Mouse (Mus musculus) inflammation-experienced regulatory T-cells, adult 6 months (primary cell): Measurements from ENCODE around the gene Slc12a4. TPM values are rescaled to one million over a fixed set of nuclear protein-coding genes. Genes with fewer than 3 reads are reported as not detected.
"Not testable (repeated sequence)": the region's sequence is repeated elsewhere in the genome, so short reads cannot be mapped to it uniquely, and the experiment has no call there.

Experiments
- ATAC-seq: one replicate; pipeline ENCODE4 v1.8.0; 2017
- polyA plus RNA-seq, 3 experiments: library from polyadenylated mRNA; unstranded; fragments of 100-300 nt; shearing (Covaris generic); gene quantifications; one replicate each; pipeline ENCODE4 v1.2.1; 2017

Gene Slc12a4
- 1 to 10 TPM; 5.4 to 8.8 (median 6.4) TPM for polyA plus RNA-seq

DNA sequence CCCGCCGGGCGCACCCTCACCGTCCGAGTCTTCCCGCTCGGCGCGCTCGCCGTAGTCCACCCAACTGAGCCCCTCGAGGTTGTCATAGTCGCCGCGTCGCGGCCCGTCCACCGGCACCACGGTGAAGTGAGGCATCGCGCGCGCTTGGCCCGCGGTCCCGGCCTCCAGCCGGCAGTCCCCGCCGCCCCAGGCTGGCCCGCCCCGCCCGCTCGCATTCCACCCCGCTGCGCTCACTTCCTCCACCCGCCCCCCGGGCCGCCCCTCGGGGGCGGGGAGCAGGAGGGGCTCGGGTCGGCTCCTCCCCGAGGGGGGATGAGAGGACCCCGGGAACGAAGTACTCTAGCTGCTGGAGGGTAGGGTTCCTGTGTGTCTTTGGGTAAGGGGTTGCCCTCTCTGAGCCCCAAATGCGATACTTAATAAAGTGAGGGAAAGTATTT, at the start of gene Slc12a4:
Slc12a4 (minus strand) TSS at position 193 of the 437 bp plus-strand sequence.
- peak; percentile 80 for ATAC-seq

DNA sequence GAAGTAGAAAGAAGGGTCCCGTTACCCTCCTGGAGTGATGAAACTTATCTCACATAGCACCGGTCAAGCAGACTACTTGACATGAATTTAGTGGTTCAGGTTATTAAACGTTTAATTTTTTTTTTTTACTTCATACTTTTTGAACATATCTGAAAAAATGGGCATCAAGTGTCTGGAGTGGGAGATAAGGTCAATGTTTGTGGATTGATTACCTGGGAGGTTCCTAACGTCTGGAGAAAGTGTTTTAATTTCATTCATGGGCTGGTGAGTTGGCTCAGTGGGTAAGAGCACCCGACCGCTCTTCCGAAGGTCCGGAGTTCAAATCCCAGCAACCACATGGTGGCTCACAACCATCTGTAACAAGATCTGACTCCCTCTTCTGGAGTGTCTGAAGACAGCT, 46.3 kb upstream of the Slc12a4 start:
- not testable (repeated sequence) for ATAC-seq

DNA sequence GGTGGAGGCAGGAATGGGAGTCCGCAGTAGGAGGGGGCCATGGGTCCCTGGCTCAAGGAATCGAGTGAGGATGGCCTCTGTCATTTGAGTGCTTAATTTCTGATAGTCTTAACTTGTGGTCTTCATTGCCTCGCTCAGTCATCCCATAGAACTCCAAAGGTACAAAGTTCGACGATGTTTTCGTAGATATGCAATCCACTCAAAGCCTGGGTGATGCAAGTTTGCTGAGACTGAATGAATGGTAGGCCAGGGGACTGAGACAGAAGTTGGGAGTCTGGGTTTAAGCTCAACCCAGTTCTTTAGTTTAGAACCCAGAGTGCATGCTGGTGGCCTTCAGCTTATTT, 45.7 kb upstream of the Slc12a4 start, which contains the start of gene Ddx28:
Ddx28 (minus strand) TSS at position 240 of the 344 bp plus-strand sequence.
- ATAC-seq: no peak

DNA sequence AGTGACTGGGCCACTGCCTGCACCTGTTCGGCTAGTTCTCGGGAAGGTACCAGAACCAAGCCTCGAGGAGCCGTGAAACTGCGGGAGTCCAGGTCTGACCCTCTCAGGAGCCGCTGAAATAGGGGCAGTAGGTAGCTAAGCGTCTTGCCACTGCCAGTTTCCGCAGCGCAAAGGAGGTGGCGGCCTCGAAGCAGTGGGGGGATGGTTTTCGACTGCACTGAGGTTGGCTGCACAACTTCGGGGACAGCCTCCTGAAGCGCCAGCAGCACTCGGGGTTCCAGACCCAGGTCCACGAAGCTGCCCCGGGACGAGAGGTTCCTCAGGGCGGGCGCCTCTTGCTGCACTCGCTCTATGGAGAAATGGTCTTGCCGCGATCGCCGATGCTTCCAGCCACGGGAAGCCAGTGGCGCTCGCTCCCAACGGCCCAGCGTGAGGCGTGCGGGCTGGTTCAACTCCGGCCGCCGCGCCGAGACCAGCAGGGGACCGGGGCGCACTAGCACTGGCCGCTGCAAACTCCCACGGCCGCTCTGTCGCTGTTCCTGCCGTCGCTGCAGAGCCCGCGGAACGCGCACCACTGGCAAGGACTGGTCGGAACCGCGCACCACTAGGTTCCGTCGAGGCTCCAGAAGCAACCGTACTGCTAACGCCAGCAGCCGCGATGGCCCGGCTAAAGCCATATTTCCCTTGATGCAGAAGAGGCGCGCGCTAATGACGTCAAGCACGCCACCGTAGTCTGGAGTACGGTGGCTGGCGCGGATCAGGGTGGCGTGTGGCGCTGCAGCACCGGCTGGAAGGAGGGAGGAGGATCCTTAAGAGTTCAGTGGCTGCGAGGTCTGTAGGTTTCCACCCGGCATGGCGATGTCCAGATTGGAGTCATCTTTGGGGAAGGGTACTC, 45.1 kb upstream of the Slc12a4 start:
- peak; percentile 82 for ATAC-seq

DNA sequence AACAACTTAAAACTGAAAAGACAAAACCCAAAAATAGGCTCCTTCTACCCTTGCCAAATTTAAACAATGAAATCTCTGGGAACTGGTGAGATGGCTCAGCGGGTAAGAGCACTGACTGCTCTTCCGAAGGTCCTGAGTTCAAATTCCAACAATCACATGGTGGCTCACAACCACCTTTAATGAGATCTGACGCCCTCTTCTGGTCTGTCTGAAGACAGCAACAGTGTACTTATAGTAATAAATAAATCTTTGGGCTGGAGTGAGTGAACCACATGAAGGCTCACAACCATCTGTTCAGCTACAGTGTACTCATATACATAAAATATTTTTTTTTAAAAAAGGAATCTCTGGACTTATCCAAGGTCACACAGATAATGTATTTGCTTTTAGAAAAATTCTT, 42.0 kb upstream of the Slc12a4 start:
- ATAC-seq: not testable (repeated sequence)

DNA sequence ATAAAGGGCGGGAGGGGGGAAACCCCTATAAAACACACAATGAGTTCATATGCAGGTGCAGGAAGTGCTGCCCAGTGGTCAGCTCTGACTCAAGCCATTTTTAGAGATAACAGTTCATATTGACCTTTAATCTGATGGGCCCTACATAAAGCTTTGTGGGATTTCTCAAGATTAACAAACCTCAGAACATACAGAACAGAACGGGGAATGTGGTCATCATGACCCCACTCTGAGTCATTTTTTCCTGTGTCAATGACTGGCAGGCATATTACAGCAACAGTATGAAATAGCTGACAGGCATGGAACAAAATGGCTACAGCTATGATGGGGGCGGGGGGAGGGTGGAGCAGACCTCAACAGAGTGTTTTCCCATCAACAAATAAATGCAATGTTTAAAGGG, 41.2 kb upstream of the Slc12a4 start:
- ATAC-seq: peak; percentile 80

DNA sequence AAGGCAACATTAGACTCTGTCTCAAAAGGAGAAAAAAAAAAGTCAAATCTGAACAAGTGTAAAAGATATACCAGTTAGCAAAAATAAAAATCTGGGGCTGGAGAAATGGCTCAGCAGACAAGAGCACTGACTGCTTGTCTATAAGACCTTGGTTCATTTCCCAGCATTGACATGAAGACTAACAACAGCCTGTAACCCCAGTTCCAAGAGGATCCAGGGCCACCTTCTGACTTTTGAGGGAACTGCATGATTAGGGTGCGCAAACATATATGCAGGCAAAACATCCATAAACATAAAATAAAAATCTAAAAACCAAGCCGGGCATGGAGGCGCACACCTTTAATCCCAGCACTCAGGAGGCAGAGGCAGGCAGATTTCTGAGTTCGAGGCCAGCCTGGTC, 40.5 kb upstream of the Slc12a4 start:
- no peak for ATAC-seq

DNA sequence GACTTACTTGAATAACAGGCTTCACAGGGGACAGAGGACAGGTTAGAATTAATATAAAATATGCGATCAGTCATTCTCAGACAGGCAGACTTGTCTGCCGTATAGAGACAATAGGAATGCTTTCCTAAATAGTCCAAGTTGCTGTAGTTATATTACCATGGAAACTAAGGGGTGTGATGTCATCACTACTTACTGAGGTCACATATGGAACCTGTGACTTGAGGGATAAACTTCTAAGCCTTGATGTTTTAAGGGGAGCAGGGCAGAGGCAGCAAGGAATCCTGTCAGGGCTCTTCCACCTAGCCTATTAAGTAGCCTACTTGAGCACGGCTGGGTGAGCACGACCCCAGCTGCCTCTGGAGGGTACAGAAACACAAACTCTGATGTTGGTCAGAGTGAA, 40.0 kb upstream of the Slc12a4 start, which contains the start of gene Dpep2nb:
Dpep2nb (minus strand) TSS at position 101 of the 400 bp plus-strand sequence.
- no peak for ATAC-seq

DNA sequence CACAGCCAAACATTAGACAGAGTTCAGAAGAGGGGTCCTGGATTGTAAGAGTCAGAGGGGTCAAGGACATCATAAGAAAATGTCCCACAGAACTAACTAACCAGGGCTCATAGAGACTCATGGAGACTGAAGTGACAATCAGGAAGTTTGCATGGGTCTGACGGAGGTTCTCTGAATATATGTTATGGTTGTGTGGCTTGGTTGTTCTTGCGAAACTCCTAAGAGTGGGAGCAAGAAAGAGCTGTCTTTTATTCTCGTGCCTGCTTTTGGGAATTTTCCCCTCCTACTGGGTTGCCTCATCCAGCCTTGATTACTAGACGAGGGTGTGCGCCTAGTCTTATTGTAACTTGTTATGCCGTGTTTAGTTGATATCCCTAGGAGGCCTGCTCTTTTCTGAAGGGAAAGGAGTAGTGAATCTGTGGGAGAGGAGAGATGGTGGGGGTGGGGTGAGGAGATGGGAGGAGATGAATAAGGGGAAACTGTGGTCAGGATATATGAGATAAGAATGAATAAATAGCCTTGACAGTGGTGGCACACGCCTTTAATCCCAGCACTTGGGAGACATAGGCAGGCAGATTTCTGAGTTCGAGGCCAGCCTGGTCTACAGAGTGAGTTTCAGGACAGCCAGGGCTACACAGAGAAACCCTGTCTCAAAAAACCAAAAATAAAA, 38.8 kb upstream of the Slc12a4 start:
- ATAC-seq: no peak

DNA sequence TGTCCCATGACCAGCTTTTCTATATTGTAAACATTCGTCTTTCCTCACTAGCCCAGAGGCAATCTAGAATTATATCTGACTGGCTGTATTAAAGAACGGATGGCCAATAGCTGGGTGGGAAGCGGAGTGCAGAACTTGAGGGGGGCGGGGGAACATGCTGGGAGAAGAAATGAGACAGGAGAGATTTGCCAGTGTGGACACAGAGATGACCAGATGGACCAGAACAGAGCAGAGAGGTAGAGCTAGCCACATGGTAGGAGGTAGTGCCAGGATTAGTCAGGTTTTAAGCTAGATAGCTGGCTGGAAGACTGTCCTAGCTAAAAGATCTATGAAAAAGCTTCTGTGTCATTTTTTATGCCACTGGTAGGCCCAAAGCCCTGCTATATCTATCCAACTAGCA, 36.0 kb upstream of the Slc12a4 start:
- no peak for ATAC-seq

DNA sequence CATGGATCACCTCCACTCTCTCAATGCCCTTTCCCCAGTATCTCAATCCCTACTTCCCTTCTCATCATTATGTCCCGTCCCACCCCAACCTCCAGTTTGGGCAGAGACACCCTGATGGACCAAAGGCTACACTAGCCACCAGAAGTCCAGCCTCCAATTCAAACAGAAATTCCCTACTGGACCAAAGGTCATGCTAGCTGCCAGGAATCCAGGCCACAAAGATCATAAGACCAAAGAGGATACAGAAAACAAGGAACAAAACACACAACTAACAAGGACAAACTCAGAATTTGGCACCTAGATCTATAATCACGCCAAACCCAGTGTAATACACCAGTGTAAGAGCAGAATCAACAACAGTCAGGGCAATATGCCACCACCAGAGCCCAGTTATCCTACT, 33.1 kb upstream of the Slc12a4 start:
- no peak for ATAC-seq

DNA sequence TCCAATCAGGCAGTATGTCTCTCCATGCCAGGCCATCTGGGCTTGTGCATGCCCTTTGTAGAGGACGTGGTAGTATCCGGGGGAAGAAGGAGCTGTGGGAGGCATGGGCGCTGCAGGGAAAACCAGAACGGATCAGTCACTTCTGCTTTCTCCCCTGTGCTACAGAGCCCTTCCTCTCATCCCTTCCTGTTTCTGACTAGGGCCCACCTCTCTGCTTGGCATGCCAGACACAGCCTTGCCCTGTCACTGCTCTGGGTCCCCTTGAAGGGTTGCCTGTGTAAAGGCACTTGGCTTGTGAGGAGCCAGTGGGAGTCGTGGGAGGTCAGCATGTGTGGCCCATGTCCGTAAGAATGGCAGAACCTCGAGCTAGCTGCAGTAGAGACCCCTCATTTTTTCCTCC, 30.5 kb upstream of the Slc12a4 start:
- ATAC-seq: no peak

DNA sequence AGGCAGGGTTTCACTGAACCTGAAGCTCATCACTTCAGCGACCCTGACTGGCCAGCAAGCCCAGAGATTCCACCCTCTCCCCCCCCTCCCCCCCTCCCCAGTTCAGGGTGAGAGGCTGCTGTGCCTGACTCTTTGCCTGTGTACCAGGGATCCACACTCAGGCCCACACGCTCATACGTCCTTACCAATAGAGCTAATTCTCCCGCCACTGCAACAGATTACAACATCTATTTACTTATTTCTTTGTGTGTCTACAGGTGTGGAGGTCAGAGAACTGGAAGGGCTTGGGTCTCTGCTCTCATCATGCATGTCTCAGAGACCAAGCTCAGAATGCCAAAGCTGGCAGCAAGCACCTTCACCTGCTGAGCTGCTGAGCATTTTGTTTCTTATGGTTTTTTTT, 27.3 kb upstream of the Slc12a4 start:
- ATAC-seq: no peak

DNA sequence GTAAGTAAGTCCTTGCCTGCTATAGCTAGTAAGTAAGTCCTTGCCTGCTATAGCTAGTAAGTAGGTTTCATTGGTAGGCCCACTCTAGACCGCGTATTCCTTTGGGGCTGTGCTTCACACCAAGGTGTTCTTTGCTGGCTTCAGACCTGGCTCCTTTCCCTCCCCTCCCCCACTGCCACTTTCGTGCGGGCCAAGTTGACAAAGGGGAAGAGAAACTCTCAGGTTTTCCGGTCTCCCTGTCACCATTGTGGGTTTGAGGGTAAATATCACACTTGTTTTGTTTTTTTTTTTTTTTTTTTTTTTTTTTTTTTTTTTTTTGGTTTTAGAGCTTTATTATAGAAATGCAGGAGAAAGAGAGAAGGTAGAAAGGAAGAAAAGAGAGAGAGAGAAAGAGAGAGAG, 26.6 kb upstream of the Slc12a4 start:
- ATAC-seq: peak; percentile 69

DNA sequence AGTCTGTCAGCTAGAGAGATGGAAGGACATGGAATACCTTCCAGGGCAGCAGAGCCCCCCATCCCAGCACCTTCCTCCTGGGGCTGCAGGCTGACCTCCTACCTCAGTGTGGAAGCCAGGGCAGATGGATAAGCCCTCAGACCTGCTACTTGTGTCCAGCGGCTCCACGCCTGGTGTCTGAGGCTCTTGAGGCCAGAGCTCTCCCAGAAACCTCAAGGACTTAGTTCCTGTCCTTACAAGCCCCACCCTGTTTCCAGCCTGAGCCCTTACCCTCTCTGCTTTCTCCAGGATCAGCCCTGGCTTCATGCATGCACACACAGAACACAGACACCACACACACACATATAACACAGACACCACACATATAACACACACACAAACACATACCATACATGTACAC, 25.6 kb upstream of the Slc12a4 start:
- ATAC-seq: no peak

DNA sequence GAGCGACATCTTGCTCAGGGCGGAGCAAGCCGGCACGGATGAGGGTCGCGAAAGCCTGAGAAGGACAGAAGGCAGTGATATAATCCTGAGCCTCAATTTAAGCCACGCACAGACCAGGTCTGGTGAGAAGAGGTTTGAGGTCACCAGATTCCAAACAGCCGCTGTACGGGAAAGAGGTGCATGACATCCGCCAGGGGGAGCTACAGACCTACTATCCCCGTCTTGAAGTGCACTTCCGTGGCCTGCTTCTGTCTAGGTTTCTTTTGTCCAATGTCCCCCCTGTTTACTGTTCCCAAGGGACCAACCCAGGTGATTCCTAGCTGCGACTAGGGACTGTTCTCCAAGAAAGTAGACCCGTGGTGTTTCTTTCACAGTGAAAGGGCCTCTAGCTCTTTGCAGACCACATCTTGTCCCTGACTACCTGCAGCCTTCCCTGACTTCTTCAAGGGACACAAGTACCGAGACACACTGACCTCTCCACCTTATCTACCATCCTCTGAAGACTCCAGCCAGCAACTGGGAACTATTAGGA, 25.0 kb upstream of the Slc12a4 start, which contains the start of gene Dus2:
Dus2 (plus strand) TSS at position 482 of the 532 bp plus-strand sequence.
- ATAC-seq: peak; percentile 79

DNA sequence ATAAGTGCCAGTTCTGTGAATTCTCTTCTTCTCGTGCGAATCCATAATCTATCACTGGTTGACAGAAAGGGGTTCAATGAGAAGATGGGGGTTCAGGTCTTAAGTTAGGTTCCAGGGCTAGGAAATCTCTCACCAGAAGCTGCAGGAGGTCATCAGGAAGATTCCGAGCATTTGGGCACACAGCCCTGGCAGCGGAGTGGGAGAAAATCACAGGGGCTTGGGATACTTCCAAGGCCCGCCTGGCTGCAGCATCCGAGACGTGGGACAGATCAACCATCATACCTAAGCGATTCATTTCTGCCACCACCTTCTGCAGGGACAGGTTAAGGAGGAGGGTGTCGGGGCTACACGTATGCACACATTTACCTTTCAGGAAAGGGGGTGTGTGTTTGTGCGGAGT, 22.6 kb upstream of the Slc12a4 start:
- ATAC-seq: no peak

DNA sequence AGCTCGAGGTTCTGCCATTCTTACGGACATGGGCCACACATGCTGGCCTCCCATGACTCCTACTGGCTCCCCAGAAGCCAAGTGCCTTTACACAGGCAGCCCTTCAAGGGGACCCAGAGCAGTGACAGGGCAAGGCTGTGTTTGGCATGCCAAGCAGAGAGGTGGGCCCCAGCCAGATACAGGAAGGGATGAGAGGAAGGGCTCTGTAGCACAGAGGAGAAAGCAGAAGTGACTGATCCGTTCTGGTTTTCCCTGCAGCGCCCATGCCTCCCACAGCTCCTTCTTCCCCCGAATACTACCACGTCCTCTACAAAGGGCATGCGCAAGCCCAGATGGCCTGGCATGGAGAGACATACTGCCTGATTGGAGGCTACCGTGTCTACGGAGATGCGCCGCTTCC, 17.5 kb upstream of the Slc12a4 start:
- ATAC-seq: not testable (repeated sequence)

DNA sequence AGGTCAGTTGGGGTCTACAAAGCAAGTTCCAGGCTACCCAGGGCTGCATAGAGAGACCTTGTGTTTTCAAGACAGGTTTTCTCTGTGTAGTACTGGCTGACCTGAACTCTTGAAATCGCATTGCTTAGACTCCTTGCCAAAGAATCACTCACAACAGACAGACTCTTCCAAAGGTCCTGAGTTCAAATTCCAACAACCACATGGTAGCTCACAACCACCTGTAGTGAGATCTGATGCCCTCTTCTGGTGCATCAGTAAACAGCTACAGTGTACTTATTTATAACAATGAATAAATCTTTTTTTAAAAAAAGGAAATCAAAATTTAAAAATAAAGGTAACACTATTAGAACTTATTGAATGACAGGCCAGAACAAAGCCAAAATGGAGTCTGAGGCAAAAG, 15.2 kb upstream of the Slc12a4 start:
- ATAC-seq: no peak

DNA sequence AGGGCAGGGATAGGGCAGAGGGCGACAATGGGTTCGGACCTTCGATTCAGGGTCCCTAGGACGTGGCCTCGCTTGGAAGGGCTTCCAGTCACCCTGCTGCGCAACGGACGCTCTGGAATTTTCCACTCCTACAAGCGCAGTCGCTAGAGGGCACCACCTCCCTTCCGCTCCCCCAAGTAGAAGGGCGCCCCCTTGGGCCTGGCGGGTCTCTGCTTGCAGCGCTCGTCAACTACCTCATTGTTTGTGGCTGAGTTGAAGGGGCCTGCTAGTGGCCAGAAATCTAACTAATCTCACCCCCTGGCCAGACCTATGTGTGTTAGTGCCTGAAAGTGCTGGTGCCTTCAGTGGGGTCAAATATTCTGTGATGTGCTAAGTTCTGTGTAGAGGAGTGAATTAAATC, 13.4 kb upstream of the Slc12a4 start, which contains the start of gene Dpep3:
Dpep3 (minus strand) TSS at position 105 of the 400 bp plus-strand sequence.
- ATAC-seq: no peak

DNA sequence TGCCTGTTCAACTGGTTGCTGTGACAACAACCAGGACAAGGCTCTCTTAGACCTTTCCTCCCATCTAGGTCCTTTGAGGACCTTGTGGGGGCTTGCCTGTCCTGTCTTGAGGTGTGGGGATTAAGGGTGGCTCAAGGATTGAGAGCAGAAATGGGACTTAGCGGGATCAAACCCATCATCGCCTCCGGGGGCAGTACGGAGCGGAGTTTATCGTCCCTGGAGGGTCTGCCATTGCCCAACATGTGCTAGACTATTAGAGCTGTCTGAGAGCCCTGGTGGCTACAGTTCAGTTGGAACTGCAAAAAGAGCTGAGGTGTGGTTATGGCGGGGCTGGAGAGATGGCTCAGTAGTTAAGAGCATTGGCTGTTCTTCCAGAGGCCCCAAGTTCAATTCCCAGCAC, 9.5 kb upstream of the Slc12a4 start:
- ATAC-seq: no peak

DNA sequence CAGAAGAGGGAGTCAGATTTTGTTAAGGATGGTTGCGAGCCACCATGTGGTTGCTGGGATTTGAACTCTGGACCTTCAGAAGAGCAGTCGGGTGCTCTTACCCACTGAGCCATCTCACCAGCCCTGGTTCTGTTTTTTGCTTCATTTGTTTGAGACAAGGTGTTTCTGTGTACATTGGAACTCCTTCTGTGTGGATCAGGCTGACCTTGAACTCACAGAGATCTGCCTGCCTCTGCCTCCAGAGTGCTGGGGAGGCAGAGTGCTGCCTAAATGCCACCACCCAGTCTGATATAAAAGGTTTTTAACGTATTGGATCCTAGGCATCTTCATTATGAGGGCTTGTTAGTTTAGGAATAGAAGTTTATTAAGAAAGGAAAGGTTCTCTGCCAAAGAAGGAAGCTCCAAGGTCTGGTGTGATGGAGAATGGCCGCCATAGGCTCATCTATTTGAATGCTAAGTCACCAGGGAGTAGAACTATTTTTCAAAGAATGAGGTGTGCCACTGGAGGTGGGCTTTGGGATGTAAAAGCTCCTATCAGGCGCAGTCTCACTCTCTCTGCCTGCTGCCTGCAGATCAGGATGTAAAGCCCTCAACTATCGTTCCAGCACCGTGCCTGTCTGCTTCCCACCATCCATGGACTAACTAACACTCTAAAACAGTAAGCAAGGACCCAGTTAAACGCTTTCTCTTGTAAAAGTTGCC, 5.3 kb upstream of the Slc12a4 start:
- no peak for ATAC-seq

DNA sequence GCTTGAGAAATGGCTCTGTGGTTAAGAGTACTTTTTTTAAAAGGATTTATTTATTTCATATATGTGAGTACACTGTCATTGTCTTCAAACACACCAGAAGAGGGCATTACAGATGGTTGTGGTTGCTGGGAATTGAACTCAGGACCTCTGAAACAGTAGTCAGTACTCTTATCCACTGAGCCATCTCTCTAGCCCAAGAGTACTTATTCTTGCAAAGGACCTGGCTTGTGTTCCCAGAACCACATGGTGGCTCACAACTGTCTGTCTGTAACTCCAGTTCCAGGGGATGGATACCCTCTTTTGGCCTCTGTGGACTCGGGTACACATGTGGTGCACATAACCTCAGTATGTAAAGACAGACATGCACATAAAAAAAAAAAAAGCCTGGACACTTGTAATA, 3.5 kb upstream of the Slc12a4 start:
- ATAC-seq: no peak
